Mouse (Mus musculus) mesoderm, embryonic 11.5 days (tissue): ENCODE measurements around the gene Hoxc12.

ENCODE experiments used
- DNase-seq: peaks from one replicate; pipeline ENCODE4 v3.0.0-alpha.2; 2012; ENCODE audit warnings: low read depth, low spot score

The Hoxc12 gene

GRCm38 (mm10) chr15:102980912-102981311 lies 44.4 kb downstream of the Hoxc12 start:
- DNase-seq, result no peak

GRCm38 (mm10) chr15:102981379-102982288 lies 45.1 kb downstream of the Hoxc12 start:
- DNase-seq, result peak; percentile 89

GRCm38 (mm10) chr15:102983716-102984115 lies 47.2 kb downstream of the Hoxc12 start:
- DNase-seq, result no peak

DNA sequence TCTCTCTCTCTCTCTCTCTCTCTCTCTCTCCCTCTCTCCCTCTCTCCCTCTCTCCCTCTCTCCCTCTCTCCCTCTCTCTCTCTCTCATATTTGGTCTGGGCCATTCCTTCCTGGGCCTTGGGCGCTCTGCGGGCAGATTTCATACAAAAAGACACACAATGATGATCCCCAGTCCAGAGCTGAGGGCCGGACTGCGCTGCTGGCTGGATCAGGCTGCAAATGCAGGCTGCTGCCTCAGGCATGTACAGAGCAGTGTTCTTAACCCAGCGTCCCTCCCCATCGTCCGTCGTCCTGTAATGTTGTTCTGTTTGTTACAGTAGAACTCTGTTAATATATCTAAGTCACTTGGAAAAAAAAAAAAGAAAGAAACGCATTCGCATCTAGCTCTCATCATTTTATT lies 48.0 kb downstream of the Hoxc12 start:
- DNase-seq, result no peak

DNA sequence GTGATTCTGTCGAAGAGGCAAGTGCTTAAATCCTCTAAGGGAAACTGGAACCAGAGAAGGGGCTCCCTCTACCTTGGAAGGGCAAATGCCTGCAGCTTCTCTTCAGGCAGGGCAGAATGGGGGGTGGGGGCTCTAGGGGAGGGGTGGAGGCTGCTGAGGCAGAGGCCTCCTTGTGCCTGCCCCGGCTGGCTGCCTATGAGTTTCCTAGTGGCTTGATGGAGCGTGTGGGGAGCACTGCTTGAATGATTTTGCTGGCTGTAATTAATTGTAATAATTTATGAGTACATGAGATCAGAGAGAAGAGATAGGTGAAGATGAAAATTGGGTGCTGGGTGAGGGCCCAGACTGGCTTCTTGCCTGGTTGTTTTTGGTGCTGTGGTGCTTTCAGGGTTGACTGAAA lies 48.4 kb downstream of the Hoxc12 start:
- DNase-seq, result no peak

- peak; percentile 96 for DNase-seq
Observed at GRCm38 (mm10) chr15:102987124-102987833, 50.7 kb downstream of the Hoxc12 start.

DNA sequence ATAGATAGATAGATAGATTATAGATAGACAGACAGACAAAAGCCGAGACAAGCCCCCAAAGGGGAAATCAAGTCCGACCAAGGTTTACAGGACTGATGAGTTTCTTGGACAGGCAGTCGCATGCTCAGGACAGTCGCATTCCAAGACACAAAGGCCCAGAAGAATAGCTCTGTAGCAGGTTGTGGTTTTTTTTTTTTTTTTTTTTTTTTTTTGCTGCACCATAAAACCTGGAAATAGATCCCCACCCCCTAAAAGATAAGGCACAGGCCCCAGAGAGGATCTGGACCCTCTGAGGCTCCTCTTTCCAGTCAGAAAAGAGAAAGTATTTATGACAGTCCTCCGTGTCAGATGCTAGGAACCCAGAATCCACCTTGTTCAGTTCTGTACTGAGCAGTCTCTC lies 51.5 kb downstream of the Hoxc12 start:
- DNase-seq, result no peak
